Mouse (Mus musculus): ENCODE data around the gene Nrxn2. TPM values are rescaled to one million over a fixed set of nuclear protein-coding genes. Genes with fewer than 3 reads are reported as not detected.

Nrxn2 gene
- polyA plus RNA-seq, 1 experiment = 0.17 TPM

DNA sequence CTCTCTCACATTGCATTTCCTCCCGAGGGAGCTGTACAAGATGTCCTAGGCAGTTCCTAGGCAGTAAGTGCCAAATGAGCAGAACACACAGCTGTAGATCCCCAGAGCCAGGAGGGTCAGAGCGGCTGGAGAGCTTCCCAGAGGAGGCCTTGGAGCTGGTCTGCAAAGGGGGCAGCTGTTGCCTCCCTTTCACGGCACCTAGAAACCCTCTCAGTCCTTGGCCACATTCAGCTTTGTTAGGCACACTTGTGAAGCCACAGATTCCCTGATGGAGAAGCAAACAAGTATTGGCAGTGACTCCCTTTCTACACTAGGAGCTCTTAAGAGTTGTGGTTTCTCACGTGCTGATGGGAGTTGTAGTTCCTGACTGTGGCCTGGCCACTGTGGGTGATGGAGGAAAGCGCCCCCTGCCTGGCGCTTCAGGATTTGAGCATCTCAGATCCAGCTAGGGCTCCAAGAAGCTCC lies 33.5 kb downstream of the Nrxn2 start:
- TF ChIP-seq GATA1 (IDR thresholded peaks at IDR 0.05; ENCODE audit: low read length) = no peak

DNA sequence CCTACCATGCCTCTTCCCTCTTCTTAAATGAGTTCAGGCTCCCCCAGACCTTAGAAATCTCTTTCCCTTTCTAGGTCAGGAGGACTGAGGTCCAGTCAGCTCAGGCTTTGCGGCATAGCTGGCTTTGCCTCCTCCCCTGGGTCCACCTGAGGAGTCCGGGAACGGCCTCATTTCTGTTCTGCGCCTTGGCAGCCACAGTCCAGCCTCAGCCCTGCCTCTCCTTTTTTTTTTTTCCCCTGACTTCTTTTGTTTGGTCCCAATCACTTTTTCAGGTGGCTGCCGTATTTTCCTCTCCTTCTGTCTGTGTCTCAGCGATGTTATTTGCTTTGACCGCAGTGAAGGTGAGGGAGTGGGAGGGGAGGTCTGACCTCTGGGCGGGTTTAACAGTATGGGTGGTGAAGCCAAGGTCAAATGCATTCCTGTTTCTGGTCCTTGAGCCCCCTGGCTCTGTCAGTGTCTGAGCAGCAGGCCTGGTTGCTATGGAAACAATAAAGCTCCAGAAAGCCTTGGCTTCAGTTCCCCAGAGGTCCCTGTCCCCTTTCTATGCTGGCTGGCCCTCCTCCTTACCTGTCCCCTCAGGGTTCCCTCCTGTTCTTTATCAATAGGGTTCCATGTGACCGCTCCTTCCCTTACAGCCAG lies 34.3 kb downstream of the Nrxn2 start:
- no peak for TF ChIP-seq GATA1 (IDR thresholded peaks at IDR 0.05; ENCODE audit: low read length)

DNA sequence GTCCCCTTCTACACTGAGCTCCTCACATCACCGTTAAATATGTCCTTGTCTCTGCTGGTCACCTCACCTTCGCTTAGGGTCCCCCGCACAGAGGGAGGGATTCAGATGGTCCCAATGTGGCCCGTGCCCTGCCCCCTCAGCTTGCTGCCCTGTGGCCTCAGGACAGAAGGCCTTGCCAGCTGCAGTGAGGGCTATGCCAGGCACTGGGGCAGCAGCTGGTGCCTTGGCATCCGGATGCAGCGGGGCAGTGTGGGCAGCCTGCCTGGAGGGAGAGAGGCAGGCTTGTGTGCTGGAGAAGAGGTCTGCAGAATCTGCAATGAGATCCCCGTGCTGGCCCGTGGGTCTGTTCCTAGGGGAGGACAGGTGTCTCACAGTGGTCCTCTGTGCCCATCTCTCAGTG lies 34.8 kb downstream of the Nrxn2 start:
- no peak for TF ChIP-seq GATA1 (IDR thresholded peaks at IDR 0.05; ENCODE audit: low read length)

DNA sequence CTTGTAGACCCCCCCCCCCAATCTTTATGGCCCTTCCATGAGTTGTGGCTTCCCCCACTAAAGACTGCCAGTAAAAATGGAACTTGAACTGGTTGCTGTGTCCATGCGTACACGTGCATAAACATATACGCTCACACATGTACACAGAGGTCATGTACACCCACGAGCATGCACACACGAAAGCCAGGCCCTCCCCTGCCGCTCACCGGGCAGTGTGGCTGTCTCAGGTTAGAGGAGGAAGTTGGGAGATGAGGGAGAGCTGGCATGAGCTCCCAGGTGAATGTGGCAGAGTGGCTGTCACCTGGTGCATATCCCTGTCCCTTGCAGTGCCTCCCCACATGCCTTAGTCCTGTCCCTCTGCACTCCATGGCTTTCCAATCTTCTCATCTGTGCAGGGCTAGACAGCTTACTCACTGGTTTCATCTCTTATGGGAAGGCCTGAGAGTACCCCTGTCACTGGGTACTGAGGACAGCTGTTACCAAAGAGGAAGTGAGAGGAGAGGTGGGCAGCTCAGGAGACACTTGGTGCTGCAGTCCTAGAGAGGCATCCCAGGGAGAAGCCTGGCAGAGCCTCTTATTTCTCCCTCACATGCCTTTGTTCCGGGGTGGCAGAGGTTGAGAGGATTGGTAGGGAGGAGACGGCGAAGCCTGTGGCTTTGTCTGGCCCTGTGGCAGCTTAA lies 35.6 kb downstream of the Nrxn2 start:
- no peak for TF ChIP-seq GATA1 (IDR thresholded peaks at IDR 0.05; ENCODE audit: low read length)

DNA sequence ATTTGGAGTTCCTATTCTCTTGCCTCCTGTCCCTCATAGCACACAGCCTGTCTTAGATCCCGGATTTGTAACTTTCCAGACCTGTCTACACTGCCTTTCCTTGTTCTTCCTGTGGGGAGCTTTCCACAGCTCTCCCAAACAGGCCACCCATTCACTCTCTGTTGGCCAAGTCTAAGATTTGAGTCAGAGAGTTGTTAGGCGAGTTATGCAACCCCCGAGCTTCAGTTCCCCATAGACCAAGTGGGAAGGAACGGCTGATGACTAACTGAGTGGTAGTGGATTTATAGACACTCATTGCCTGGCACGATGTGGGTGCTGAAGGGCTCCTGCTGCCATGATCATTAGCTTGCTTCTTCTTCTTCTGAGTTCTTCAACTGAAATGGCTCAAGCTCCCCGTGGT lies 41.0 kb downstream of the Nrxn2 start:
- no peak for TF ChIP-seq GATA1 (IDR thresholded peaks at IDR 0.05; ENCODE audit: low read length)

DNA sequence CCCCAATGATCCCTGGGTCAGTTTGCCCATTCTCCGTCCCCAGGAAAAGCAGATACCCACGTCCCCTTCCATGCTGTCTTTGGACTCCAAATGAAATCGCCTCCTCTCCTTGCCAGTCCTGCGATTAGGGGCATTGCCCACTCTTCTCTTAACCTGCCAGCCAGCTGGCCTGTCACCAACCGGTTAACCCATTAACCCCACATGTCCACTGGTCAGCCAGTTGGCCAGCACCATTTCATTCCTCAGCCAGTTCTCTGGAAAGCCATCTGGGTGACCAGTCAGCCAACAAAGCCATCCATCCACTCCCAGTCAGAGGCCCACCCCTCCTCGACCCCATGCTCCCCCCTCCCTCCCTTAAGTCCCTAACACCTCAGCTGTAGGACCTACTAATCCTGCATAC lies 44.3 kb downstream of the Nrxn2 start:
- no peak for TF ChIP-seq GATA1 (IDR thresholded peaks at IDR 0.05; ENCODE audit: low read length)

DNA sequence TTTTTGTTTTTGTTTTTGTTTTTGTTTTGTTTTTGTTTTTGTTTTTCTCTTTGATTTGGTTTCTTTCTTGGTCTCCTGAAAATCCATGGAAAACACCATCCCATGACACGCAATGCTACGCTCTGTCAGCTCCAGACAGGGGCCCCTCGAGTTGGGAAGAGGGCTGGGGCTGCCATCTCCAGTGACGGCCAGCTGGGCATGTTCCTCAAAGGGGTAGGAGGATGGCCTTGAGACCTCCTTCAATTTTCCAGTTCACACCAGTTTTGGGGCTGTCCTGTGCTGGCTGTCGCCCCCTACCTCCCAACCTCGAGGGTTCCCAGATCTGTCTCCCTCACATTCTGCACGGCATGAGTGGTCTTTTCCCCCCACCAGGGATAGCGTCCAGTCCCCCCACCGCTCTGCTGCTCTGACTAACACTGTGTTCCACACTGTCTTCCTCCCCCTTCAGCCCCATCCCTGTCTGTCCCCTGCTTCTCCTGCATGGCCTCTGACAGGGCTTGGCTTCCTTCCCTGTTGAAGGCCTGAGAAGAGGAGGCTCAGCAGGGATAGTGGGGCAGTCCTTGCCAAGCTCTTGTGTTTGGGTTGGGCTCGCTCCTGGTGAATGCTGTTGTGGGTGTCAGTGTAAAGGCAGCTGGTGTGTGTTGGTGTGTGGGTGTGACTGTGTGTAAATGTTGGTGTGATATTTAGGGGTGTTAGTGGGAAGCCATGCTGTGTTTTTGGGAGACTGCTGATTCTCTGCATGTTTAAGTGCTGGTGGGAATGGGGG lies 46.0 kb downstream of the Nrxn2 start:
- TF ChIP-seq GATA1 (IDR thresholded peaks at IDR 0.05; ENCODE audit: low read length) = no peak

DNA sequence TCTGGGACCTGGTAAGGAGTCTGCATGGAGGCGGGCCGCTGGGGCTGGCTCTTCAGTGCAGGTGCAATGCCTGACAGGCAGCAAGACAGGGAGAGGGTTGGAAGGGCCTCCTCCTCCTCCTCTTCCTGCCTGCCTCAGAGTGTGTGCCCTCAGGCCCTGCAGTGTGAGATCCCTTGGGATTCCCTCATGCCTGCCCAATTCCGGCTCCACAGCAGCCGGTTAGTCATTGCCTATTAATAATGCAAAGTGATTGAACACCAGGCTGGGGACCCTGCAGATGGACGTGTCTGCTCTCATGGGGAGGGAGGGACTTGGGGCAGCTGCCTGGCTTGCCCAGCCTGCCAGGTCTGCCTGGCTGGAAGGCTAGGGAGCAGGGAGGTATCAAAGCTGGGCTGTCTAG lies 46.6 kb downstream of the Nrxn2 start:
- TF ChIP-seq GATA1 (IDR thresholded peaks at IDR 0.05; ENCODE audit: low read length) = no peak

DNA sequence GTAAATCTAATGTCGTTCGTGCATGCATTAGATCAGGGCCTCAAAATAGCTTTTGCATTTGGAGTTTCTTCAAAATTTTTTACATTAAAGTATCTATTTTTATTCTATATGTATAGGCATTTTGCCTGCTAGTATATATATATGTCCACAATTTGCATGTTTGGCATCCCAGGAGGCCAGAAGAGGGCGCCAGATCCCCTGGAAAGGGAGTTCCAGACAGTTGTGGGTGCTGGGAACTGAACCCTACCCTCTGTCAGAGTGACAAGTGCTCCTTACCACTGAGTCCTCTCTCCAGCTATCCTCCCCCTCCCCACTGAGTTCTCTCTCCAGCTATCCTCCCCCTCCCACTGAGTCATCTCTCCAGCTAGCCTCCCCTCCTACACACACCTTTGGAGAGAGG lies 48.4 kb downstream of the Nrxn2 start:
- TF ChIP-seq GATA1 (IDR thresholded peaks at IDR 0.05; ENCODE audit: low read length) = no peak

DNA sequence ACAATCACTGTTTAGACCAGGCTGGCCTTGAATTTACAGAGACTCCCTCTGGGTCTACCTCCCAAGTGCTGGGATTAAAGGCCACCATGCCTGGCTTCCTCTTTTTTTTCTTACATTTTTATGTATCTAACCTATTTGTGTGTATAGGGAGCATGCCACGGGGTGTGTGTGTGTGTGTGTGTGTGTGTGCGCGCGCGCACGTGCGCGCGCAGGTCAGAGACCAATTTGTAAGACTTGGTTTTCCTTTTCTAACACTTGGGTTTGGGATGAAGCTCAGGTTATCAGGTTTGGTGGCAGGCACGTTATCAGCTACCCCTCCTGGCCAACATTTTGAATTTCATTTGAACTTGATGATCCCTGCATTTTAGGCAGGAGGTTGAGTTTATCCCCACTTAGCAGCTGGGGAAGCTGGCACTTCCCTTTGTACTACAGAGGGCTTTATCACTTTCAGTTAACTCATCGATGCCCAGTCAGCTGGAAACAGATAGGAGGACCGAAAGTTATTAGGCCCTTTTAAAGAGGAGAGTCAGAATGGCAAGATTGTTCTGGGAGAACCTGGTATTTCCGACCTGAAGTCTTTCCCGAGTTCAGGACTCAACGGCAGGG lies 48.9 kb downstream of the Nrxn2 start:
- TF ChIP-seq GATA1 (IDR thresholded peaks at IDR 0.05; ENCODE audit: low read length) = no peak

DNA sequence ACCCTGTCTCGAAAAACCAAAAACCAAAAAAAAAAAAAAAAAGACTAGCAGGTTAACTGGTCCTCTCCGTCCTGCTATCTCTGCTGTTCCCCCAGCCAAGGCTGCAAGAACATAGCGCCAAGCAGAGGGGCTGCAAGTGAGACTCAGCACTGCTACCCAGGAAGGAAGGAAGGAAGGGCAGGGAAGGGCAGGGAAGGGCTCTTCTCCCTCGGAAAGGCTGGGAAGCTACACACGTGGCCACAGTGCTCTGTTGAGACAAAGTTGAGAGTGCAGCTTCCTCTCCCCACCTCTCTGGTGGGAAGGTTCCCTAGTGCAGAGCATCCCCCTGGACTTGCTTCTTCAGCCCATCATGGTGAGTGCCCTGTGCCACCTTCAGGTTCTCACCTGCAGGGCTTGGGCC lies 53.1 kb downstream of the Nrxn2 start:
- TF ChIP-seq GATA1 (IDR thresholded peaks at IDR 0.05; ENCODE audit: low read length) = no peak

DNA sequence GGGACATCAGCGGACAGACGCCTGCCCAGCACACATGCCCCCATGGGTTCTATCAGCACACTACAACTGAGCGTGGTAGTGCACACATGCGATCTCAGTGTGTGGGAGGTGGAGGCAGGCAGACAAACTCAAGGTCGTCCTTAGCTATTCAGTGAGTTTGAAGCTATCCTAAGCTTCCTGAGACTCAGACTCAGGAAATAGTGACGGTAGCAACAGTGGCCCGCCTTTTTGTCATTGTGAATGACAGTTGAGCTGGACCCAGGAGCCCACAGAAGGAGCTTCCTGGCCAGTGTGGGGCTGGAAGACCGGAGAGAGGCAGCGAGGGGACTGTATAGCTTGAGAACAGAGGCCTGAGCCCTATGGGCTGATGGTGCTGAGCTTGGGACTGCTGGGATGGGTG lies 54.3 kb downstream of the Nrxn2 start:
- no peak for TF ChIP-seq GATA1 (IDR thresholded peaks at IDR 0.05; ENCODE audit: low read length)

DNA sequence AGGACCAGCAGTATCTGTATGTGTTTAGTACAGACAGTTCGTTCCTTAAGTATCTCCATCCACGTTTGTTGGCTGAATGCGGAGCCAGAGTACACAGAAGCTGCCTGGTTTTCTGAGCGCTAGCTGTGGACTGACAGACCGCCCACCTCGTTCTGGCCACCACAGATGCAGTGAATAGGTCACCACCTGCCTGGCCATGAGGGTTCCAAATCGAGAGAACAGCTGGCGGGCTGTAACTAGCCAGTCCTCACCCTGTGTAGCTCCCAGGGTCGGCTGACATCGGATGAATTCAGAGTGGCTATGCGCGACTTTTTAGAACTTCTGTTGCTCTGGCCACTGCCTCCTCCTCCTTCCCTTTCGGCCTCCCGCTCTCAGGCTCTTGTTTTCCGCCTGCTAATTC lies 56.2 kb downstream of the Nrxn2 start:
- TF ChIP-seq GATA1 (IDR thresholded peaks at IDR 0.05; ENCODE audit: low read length) = no peak

DNA sequence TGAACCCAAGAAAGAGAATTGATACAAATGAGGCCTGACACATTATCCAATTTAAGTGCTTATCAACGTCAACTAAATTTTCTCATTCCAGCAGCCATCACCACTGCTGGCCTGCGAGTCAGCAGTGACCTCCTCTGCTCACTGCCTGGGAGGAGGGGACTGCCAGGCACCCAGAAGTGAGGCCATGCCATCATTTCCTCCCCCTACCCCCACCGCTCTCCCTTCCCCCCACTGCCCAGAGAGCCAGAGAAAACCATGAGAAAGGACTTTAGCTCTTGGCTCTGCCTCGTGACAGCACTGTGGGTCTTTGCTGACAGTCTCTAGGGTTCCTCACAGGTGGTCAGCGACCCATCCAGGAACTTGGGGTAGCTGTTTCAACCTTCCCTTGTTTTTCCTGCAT lies 56.6 kb downstream of the Nrxn2 start:
- no peak for TF ChIP-seq GATA1 (IDR thresholded peaks at IDR 0.05; ENCODE audit: low read length)

DNA sequence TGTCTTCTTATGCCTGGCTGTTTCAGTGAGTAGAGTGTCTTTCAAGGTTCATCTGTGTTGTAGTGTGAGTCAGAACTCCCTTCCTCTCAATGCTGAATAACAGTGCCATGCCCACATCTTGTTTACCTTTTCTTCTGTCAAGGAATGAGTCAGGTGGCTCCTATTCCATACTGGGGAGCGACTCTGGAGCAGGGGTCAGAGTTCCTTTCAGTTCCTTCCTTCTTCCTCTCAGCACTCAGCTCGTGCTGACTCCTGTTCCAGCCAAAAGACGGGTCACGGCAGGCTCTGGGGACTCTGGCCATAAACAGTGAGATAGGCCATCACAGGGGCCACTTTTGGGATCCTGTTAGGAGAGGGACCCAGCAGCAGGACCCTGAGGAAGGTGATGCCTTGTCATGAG lies 58.5 kb downstream of the Nrxn2 start:
- no peak for TF ChIP-seq GATA1 (IDR thresholded peaks at IDR 0.05; ENCODE audit: low read length)

DNA sequence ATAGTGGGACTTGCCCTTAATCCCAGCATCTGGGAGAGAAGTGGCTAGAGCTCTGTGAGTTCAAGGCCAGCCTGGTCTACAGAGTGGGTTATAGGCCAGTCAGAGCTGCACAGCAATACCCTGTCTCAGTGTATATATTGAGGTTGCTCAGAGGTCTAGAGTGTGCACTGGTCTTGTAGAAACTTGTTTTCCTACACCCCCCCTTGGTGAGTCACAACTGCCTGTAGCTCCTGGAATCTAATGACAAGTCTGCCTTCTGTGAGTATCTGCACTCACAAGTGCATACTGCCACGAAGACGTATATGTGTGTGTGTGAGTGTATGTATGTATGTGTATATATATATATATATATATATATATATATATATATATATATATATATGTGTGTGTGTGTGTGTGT lies 60.0 kb downstream of the Nrxn2 start:
- TF ChIP-seq GATA1 (IDR thresholded peaks at IDR 0.05; ENCODE audit: low read length) = no peak
